Mouse (Mus musculus) urinary bladder, postnatal 4 days (tissue): ENCODE data around the gene Sesn2.
"Not testable (repeated sequence)": the region's sequence is repeated elsewhere in the genome, so short reads cannot be mapped to it uniquely, and the experiment has no call there.

Experiments
- DNase-seq, 2 experiments: peaks; one replicate each; pipeline ENCODE4 v3.0.0; 2021 to 2022; ENCODE audit warnings: low spot score in 2 of 2

Gene Sesn2

DNA sequence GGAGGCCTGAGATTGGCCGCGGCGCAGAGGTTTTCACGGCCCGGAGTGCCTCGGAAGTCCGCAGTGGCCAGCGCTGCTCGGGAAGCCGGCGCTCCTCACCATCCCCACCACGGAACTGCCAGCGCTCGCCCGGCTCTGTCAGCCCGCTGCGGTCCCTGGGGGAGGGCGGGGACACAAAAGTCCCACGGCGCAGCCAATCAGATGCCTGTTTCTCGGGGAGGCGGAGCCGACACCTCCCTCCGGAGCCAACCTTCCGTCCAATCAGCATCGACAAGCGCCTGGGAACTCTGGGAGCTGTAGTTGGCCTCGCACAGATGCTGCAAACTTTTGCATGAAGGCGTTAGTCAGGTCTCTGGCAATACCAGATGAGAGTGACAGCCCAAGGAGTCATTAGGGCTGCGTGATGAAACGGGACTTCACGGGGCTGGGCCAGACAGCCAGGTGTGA is at the start of gene Sesn2:
Gene Sesn2, minus strand, starts transcription at position 150 of the 447 bp plus-strand sequence.
- DNase-seq = peak; percentile 96 to 97

DNA sequence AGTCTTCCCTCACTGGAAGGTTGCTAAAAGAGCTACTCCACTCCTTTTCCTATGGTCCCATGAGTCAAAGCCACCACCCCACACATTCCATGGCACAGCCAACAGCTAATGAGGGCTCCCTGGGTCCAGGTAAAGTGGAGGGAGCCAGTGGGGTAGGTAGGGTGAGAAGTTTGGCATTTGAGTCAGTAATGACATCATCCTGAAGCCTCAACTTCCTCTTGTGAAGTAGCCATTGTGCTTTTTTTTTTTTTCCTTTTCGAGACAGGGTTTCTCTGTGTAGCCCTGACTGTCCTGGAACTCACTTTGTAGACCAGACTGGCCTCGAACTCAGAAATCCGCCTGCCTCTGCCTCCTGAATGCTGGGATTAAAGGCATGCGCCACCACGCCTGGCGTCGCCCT is 45.2 kb upstream of the Sesn2 start:
- not testable (repeated sequence) for DNase-seq

DNA sequence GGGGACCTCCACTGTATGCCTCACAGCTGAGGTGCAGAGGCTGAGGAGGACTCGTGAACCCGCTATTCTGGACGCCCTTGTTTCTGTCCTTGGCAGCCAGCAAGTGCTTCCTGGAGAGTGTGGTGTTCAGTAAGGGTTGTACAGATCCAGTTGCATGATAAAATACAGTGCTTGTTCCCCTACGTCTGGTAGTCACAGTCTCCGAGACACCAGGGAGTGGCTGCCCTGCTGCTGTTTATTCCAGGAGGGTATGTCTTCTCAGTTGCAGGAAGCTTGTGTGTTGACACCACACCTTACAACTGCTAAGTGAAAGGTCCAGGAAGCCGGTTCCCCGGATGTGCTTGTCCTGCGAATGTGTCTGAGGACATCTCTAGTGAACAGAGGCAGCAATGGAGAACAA is 44.4 kb upstream of the Sesn2 start:
- DNase-seq = no peak

DNA sequence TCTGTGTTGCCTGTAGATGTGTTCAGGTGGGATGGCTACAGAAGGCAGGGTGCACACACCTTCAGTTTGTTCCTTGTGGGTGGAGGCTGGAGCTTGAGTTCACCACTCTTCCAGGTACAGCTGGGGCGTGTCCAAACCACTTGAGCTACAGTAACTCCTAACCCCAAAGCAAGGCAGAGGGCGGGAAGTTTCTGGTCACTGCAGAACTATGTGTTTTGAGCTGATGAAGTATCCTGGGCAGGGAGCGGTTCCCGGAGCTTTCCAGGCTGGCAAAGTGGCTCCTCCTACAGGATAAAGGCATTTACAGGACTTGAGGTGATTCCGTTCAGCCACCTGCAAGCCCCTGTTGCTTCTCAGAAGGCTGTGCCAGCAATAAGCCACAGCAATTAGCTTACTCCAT is 43.9 kb upstream of the Sesn2 start:
- no peak for DNase-seq

DNA sequence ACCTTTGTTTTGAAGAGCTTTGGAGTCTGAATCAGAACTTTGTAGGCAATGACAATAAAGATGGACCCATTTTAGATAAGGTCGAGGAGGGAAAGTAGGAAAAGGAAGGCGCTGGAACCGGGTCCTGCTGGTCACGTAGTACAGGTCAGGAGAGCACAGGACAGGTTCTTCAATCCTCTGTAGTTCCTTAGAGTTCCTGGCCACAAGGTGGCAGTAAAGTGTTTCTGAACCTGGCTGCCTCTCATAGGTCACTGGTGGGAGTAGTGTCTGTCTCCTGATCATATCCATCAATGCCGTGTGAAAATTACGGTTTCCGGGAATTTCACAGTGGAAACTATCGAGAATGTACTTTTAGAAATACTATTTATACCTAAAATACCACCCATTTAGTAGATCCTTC is 35.5 kb upstream of the Sesn2 start:
- DNase-seq = peak in 1 of 2 experiments; percentile 40

DNA sequence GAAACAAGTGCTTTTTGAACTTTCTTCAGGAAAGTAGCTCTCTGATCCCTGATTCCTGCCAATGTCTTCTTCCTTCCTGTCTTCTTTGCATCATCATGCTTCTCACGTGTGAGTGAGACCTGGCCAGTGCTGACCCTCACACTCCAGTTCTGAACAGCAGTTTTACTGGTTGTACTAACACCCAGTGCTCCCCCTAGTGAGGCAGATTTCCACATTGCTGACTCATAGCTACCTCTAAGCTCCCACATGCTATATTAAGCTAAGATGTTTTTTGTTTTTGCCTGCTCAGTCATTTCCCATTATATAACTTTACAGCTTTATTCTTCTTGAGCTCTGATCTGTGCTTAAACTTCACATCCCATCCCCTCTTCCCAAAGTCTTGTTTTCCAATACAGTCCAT is 32.4 kb upstream of the Sesn2 start:
- no peak for DNase-seq

DNA sequence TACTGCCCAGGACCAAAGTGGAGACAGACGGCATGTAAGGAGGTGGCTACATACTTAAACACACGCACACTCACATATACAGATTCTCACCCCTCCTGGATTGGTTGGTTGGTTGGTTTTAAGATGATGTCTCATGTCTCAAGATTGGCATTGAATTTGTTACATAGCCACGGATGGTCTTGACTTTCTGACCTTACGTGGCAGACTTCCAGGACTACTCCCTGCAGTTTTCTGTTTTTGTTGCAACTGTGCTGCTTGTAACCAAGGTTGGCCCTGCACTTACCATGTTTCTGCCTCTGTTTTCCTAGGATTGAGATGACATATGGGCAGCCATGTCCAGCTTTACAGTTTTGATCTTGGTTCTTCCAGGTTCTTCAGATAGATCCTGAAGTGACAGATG is 31.1 kb upstream of the Sesn2 start:
- DNase-seq = no peak

DNA sequence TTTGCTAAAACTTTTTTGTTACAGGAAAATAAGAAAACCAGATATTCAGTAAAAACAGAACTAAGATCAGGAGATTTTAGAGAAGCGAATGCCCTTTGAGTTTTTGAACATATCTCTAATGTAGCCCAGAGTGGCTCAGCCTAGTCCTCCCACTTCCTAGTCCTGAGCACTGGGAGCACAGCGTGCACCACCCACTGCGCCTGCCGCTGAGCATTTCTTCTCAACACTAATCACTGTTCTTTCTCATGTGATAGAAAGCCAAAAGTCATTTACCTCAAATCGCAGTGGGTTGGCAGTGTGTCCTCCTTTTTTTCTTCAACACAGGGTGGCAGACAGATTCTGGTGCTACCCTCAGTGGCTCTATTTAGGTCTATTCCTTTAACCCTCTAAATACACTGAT is 29.2 kb upstream of the Sesn2 start:
- DNase-seq = no peak

DNA sequence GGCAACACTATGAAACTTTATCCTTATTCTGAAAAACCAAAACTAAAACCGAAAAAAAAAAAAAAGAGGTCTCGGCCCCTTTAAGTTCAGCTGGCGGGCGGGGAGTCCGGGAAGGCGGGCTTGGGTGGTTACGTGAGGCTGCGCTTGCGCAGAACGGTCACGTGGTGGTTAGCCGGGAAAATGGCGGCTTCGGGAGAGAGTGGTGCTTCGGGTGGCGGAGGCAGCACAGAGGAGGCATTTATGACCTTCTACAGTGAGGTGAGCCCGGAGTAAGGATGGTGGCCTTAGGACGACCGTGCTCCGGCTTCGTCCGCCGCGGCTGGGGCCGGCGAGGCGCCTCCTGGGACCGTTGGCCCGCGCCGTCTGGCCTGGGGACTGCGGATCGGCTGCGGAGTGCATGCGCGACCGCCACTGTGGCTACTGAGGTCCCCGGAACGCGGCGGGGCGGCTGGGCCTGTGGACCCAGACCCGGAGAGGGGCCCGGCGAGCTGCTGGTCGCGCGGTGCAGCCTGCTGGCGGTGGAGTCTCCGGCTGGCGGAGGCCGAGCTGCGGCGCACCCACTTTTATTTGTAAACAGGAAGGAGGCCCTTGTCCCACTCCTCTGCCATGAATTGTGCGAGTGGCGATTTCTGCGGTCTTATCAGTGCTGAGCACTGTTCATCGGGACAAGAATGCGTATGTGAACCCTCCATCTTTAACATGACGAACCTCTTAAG is 25.3 kb upstream of the Sesn2 start, which contains the start of gene Dnajc8:
Gene Dnajc8, plus strand, starts transcription at position 145 of the 716 bp plus-strand sequence.
- DNase-seq = peak; percentile 90 to 98

DNA sequence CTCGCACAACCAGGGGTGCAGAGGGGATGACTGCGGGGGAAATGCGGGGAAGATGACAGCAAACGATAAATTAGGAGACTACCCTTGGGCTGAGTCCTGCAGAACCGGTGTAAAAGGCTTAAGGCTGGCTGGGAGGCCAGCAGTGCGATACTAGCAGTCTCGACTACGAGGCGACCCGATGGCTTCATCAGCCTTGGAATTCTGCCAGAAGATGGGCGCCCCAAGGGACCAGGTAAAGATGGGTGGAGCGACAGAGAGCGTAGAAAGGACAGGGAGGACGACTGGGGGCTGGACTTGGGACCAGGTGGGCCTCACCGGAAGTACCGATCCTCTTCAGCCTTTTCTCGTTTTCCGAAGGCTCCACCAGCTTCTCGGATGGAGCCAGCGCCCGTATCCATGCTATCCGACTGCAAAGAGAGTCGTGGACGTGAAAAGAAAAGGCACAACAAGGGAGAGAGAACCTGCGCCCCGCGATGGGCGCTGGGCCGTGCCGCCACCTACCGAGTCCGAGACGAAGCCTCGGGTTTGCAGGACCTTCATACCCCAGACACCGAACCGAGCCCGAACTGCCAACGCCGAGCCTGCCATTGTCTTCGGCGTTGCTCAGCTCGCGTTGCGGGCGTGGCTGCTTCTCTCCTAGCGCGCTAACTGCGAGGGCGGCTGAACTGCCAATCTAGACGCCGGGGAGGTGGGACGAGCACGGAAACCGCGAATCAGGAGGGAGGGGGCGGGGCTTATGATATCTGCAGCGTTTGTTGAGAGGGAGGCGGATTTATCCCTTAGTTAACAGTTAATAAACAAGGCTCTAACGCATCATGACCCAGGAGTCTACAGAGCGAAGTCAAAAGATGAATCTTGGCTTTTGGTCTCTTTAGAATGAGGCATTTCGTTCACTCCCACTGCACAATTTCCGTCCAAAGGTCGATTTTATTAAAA is 22.9 kb upstream of the Sesn2 start, which contains the start of gene Atpif1:
Gene Atpif1, minus strand, starts transcription at position 679 of the 936 bp plus-strand sequence.
- peak; percentile 82 to 93 for DNase-seq

DNA sequence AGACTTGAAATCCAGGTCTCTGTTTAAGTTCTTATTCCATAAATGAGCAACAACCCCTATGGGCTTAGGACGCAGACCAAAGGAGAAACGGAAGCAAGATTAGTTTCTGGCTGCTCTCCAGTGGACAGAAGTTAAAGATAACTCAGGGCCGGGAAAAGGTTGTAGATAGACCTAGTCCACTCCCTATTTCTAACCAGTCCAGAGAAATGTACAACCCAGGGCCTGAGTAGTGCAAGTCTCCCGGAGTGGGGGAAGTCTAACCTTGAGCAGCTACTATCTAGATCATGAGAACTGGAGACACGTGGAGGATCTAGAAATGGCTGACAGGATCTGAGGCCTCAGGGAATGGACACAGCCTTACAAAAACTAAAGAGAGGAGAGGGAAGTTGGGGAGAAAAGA is 22.2 kb upstream of the Sesn2 start:
- no peak for DNase-seq

DNA sequence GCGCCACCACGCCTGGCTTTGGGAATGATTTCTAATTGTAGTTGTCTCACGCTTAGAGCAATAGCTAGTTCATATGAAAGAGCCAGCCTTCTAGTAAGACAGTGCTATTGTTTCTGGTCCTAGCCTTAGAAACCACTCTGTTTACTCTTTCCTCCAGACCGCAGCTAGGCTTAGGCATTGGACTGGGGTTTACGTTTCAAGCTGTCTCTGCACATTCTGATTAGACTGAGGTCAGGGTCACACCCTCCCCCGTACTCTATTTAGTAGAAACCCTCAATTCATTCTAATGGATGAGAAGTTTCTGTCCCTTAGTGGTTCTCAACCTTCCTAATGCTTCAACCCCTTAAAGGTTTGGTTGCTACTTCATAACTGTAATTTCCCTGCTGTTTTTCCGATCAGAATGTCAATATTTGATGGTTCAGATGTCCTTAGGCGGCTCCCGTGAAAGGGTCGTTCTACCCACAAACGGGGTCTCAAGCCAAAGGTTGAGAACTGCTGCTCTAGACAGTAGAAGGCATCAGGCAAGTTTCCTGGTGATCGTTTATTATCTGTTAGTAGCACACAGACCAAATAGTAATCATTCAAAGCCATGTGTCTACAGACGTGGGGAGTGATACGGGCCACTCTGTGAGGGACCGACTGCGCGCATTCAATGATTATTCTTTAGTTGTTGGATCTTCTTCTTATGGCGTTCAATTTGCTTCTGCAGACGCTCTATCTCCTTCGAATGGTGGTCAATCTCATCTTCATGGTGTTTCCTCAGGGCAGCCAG is 19.9 kb upstream of the Sesn2 start:
- no peak for DNase-seq

DNA sequence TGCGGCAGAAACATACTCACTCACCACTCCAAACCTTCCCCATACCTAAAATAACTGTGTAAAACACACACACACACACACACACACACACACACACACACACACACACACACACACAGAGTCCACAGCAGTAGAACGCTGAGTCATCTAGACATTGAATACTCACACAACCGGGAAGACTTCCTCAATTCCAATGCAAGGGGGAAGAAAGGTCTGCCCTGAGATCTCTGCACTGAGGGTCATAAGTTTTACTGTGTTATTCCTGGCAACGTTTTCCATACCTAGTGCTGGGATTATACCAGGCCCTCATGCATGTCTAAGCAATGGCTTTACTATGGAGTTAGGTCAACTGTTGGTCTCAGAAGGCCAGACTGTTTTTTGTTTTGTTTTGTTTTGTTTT is 19.0 kb upstream of the Sesn2 start:
- DNase-seq = no peak

DNA sequence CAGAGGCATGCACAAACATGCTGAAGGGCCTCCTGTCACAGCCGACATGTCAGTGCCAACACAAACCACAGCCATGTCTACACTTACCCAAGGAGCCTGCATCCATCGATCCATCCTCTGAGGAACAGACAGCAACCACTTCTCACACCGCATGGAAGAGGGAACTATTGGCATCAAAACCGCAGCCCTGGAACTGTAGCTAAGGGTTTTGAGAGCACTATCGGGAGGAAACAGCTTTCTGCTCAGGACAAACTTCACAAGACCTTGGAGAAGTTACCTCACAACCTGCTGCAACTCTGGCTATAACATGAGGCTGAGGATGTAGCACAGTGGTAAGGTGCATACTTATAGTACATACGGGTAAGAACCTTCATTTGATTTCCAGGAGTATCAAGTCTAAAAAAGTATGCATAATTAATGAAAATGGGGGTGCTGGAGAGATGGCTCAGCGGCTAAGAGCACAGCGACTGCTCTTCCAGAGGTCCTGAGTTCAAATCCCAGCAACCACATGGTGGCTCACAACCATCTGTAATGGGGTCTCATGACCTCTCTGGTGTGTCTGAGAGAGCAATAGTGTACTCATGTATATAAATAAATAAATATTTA is 17.7 kb upstream of the Sesn2 start:
- DNase-seq = no peak

DNA sequence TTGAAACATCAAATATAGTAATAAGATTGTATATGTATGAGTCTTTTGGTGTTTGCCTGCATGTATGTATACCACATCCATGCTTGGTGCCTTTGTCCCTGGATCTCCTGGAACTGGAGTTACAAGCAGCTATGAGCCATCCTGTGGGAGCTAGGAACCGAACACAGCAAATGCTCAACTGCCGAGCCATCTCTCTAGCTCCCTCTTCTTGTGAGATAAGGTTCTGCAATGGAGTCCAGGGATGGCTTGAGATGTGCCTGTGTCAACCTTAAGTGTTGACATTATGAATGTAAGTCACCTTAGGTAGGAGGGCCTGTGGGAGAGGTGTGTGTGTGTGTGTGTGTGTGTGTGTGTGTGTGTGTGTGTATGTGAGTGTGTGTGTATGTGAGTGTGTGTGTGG is 16.4 kb upstream of the Sesn2 start:
- DNase-seq = no peak

DNA sequence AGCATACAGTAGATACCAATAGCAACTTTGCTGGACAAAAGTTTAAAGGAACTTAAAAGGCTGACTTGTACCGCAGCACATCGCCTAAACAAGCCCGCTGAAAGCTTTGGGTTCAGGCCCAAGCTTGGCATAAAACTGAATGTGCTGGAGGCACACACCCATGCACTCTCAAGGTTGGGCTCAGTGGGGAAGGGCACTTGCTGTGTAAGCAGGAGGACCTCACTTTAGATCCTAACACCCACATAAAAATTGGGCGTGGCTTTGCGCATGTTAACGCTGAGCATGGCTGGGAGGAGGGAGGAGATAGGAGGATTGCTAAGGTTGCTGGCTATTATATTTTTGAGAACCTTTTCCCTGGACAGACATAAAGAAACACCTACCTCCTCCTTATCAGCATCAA is 14.5 kb upstream of the Sesn2 start:
- DNase-seq = no peak

DNA sequence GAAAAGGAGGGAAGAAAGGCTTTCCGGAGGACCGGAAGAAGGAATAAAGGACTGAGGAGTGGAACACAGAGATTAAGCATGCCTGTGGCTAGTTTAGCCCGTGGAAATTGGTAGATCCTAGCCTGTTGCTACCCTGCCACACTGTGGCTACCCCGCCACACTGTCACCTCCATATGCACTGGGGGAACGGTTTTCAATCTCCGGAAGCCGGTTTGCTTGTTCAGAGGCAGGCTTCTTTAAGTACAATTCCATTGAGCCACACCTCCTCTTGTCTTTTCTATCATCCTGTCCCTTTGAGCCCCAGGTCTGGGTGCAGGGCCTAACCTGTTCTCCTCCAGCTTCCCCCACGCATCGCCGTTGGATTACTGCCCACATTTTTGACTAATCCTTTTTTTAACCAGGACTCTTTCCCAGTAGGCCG is 14.0 kb upstream of the Sesn2 start:
- DNase-seq = no peak

DNA sequence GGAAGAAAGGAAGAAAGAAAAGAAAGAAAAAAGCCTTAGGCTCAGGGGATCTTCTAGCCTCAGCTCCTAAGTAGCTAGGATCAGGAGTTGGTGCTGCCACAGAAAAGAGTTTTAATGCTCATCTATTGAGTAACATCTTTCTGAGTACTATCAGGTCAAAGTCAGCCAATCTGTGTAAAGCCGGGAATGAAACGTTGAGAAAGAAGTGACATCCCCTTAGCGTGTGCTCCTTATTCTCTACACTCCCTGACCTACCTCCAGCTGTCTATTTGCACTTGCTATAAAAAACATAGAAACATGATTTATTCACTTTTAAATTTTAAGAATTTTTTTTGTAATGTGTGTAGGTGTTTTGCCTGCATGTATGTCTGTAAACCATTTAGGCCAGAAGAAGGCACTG is 8.9 kb upstream of the Sesn2 start:
- DNase-seq = no peak

DNA sequence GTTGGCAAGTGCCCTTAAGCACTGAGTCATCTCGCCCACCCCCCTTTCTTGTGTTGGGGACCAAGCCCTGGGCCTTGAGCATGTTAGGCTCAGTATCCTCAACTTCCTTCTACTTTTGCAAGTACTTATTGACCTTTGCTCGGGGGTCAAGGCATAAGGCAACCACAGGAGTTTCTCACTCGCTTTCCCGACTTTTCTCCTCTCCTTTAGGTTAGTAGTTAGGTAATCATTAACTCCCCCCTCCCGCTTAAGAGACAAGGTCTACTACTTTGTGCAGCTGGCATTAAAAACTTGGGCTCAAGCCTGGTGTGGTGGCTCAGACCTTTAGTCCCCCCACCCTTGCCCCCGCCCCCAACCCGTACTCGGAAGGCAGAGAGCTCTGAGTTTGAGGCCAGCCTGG is 7.8 kb upstream of the Sesn2 start:
- no peak for DNase-seq

DNA sequence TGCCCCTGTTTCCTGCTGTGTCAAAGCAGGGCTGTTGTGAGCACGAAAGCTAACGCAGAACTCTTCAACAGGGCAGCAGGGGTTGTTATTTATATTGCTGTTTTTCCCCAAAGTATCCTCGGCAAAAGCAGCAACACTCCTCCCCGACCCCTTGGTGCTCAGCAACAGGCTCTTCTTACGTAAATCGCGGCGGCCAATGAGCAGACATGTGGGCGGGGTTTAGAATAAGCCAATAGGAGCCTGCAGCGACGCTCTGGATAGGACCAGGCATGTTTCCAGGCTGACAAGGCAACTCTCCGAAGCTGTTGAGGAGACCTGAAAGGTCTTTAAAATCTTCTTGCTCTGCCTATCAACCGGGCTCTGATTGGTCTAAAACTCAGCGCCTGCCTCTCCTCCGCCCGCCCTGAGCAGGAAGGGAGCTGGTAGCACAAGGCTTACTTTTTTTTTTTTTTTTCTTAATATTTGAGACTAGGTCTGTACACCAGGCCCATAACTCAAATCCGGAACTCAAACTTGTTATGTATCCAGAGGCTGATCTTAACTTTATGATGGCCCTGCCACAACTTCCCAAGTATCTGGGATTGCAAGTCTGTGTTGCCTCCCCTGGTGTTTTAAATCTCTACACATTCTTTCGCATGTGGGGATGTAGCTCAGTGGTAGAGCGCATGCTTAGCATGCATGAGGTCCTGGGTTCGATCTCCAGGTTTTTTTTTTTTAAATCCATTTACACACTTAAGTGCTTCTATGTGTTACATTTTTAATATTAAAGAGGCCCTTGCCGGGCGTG is 5.3 kb upstream of the Sesn2 start:
- peak; percentile 86 to 90 for DNase-seq
